Mouse (Mus musculus) induced T-regulatory cell, adult 2 months (primary cell): ENCODE measurements around the gene Krt4.
A peak's percentile ranks its signal among the peaks of the same experiment; 100 is the strongest.

Experiments
- DNase-seq: peaks from one replicate; pipeline ENCODE4 v3.0.0-alpha.2; 2012; ENCODE audit warnings: low read depth

Krt4 gene

DNA sequence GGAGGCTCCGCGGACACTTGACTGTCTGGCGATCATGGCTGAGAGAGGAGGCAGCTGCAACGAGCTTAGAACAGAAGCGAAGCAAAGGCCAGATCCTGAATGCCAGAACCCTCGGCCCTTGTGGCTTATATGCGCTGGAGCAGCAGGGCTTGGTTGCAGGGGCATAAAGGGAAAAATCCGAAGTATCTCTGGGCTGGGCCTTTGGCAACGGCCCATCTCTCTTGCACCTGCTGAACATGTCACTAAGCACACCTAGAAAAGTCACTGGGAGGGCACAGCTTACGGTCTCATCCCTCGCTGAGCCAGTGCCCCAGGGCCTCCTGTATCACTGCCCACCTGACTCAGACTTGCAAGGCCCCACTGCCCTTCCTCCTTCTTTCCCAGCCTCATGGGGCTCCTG is at the start of gene Krt4:
Gene Krt4 (minus strand): TSS at position 101 of the 400 bp plus-strand sequence.
- no peak for DNase-seq

DNA sequence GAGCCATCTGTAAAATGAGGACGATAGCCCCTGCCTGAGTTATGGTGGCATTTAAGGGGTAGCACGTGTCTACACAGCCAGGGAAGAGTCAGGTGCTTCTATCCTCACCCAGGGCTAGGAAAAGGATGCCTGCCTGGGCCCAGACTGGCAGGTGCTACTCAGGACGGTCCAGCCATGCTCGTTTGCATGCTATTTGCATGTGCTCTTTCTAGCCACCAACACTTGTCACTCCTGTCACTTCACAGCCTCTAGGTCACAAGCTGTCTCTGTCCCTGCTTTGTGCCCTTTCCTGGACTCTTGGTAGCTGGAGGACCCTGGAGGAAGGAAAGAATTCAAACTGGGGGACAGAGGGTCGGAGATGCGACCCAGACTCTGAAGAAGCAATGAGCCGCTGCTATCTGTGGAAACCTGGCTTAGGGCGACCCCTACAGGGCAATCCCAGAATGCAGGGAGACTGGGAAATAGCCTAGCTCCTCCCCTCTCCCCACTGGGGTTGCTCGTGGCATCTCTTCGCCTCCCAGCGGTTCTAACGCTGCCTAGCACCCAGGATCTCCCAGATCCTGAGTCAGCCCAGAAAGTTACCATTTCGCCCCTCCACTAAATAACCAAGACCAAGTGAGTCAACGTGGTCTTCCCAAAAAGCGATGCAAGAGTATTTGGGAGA is 49.0 kb upstream of the Krt4 start:
- DNase-seq: peak; percentile 94

DNA sequence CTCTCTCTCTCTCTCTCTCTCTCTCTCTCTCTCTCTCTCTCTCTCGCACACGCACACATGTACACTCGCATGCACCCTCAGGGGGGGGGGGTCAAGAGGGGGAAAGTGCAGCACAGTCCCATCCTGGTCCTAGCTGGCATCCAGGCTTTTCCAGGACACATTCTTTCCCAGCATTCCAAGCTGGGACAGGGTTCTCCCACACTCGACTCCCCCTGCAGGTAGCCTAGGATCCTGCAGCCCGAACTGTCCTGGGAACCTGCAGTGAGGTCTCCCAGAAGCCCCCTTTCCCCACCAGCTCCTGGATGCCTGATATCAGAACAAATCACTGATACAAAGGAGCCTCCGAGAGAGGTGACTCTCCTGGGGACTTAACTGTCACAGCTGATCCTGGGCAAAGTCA is 46.0 kb upstream of the Krt4 start:
- no peak for DNase-seq

GRCm38 (mm10) chr15:101966808-101967207 is 42.3 kb upstream of the Krt4 start:
- DNase-seq: no peak

DNA sequence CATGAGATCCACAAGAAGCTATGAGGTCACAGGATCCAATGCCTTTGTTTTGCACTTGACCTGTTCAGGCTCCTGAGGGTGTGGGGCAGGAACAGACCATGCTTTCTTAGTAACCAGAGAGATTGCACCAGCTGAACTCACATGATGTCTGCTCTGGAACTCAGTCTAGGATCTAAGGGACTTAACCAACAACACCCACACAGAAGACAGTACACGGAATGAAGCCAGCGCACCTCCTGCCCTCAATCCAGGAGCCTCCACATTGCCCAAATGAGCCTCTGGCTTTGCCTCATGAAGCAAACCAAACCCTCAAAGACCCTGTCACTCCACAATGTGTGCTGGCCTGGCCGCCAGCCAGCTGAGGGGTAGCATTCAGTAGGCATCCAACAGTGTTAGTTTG is 34.4 kb upstream of the Krt4 start:
- DNase-seq: no peak

GRCm38 (mm10) chr15:101954187-101954586 is 29.7 kb upstream of the Krt4 start, which contains the start of gene Krt78:
Krt78 (minus strand) TSS chr15:101954287.
- no peak for DNase-seq

- DNase-seq: no peak
Measured at GRCm38 (mm10) chr15:101952733-101953474, 28.4 kb upstream of the Krt4 start.

- no peak for DNase-seq
Measured at GRCm38 (mm10) chr15:101945430-101945829, 20.9 kb upstream of the Krt4 start.

DNA sequence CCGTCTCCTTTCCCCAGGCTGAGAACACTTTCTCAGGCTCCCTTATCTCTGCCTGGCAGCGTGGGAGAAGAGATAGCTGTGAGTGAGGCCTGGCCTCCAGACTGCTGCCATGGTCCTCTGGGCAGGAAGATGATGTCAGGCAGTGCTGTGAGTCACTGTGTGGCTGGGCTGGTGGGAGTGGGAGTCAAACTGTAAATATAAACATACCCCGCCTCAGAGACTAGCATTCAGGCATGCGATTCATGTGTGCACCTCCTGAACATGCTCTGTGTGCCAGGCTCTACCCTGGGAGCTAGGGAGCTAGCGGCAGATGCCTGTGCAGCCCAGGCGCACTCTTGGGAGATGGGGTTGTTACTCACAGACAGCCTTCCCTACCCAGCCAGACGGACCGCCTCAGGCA is 17.4 kb upstream of the Krt4 start:
- no peak for DNase-seq

DNA sequence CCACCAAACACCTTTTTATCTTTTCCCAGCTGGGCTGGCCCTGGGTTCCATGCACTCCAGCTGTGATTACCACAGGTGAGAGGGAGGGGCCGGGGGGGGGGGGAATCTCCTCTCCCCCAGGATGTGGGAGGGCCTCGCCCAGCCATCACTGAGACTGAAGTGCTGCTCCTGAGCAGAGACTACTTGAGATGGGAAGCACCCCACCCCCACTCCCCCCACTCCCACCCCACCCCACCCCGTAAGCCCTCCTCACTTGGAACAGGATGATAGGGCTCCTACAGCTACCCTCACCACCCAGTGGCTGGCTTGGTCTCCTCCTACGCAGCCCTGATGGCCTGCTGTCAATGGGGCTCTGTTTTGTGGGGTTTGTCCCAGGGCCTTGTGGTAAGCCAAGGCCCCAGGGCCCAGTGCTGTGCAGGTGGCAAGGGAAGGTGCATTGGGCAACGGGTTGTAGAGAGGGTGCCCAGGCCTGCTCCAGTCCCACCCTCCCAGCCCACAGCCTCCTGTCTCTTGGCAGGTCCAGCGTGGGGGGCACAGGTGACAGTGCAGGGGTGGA is 15.8 kb upstream of the Krt4 start, which contains the start of gene Krt79:
Gene Krt79 (minus strand): TSS at position 51 of the 556 bp plus-strand sequence.
- no peak for DNase-seq

- DNase-seq: no peak
Measured at GRCm38 (mm10) chr15:101938600-101939308, 14.2 kb upstream of the Krt4 start.

DNA sequence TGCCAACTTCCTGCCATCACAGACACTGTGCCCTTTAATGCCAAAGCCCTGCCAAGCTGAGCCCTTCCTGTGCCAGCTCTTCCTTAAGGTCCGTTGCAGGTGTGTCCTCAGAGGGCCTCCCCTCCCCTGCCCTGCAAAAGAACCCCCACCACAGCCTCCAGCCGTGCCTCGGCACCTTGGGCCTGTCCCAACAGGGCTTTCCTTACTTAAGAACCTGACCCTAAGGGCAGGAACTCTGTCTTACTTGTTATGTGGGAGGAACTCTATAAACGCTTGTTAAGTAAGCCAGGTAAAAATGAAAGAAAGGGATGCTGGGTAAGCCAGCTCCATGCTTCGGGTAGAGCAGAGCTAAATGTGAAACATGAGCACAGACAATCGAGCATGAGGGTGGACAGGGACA is 8.5 kb upstream of the Krt4 start:
- no peak for DNase-seq

GRCm38 (mm10) chr15:101929666-101930065 is 5.1 kb upstream of the Krt4 start:
- DNase-seq: no peak

DNA sequence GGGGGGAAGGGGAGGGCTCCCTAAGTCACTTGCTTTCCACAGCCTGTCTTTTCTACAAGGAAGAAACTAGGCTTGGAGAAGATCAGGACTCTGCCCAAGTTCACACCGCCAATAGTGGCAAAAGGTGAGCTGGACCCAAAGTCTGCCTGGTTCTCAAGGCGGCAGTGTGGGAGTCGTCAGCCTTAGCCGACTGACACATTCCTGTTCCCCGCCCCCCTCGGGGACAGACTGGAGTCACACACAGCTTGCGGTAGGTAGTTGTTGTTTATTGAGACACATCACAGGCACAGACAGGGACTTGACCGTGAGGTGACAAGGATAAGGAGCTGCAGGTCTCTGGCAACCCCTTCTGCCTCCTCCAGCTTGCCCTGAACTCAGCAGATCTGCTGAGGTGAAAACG is 4.6 kb upstream of the Krt4 start:
- DNase-seq: peak; percentile 3

GRCm38 (mm10) chr15:101927340-101928080 is 3.0 kb upstream of the Krt4 start:
- DNase-seq: no peak

GRCm38 (mm10) chr15:101925041-101925440 is 506 bp upstream of the Krt4 start:
- no peak for DNase-seq

- DNase-seq: no peak
Measured at GRCm38 (mm10) chr15:101922296-101922695, 2.2 kb downstream of the Krt4 start.

DNA sequence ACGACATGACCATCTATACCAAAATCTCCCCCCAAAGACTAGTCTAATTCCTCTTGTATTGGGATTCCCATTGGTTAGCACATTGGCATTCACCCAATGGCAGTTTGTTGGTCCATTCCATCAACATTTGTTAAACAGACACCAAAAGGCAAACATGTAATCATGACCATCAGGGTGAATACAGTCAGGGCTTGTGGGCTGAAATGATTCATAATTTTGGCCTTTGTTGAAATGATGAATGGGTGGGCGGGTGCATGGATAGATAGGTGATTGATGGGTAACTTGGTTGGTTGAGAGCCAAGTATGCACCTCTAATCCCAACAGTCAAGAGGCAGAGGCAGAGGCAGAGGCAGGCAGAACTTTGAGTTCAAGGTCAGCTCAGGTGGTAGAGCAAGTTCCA is 8.5 kb downstream of the Krt4 start:
- DNase-seq: no peak

GRCm38 (mm10) chr15:101904849-101905248 is 19.7 kb downstream of the Krt4 start:
- DNase-seq: no peak

DNA sequence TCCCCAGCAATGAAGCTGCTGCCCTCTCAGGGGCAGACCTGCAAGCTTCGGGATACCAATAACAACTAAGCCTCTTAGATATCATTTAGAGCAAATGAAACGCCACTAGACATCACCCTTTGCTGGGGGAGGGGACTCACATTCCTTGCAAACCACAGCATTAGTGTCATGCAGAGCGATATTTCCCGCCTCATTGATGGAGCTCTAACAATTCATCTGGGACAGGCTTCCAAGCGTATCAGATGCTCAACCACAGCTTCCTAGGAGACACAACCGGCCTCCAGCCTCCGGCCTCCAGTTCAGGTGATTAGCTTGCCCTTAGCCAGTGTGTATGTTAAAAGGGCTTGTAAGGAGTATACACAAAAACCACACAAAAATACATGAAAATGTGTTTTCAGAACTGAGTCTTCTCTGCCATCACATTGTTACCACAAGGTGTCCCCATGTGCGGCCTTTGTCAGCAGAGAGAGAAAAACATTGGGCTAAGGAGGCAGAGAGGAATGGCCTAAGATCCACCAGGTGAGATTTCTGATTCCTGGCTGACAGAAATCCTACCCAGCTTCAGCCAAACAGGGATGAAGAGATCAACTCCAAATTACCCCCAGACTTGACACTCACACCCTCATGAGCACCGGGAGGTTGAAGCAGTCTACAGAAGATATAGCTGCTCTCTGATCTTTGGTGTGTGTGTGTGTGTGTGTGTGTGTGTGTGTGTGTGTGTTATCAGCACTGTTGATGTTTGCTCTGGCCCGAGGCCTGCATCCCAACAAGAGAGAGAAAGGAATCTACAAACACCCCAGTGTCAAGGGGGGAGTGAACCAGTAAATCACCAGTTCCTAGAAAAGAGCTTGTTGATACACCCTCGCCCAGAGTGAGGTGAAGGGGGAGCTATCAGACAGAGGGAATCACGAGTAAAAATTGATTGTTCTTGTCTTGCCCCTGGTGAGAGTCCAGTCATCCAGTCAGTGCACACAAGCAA is 22.1 kb downstream of the Krt4 start:
- DNase-seq: no peak

- no peak for DNase-seq
Measured at GRCm38 (mm10) chr15:101895216-101895615, 29.3 kb downstream of the Krt4 start.
